Comparison of ENCODE assay signal across 24 mouse cellular contexts in genomic region chr15:99038797-99039196, GRCm38 (mm10). TPM values are rescaled to one million over a fixed set of nuclear protein-coding genes. Genes with fewer than 3 reads are reported as not detected.
"Had no signal": no experiment of that assay in that cellular context is flagged by ENCODE, and none has a peak within 500 bp of the region (broad histone marks: within the 10 kb centered on the region; RNA-seq: fewer than 3 reads in every experiment).

No protein-coding gene starts in this region.

- H3K27me3 ChIP-seq: midbrain, embryonic 12.5 days; neural tube, embryonic 13.5 days; neural tube, embryonic 15.5 days had no signal

- DNase-seq: lung, adult 18-20 months; lung, embryonic 14.5 days; lung, postnatal 10 days; lung, postnatal 4 days; midbrain, embryonic 14.5 days; retina, postnatal 1 day; right cerebral cortex, adult 18-20 months; right cerebral cortex, postnatal 25 days; right cerebral cortex, postnatal 4 days; spleen, adult 18-20 months; thymus, adult 18-20 months; thymus, postnatal 25 days; thymus, postnatal 4 days had no signal

- H3K27ac ChIP-seq: midbrain, embryonic 10.5 days; midbrain, embryonic 12.5 days; neural tube, embryonic 13.5 days; neural tube, embryonic 15.5 days had no signal

- H3K9ac ChIP-seq: lung, embryonic 14.5 days; midbrain, embryonic 12.5 days; neural tube, embryonic 13.5 days; neural tube, embryonic 15.5 days had no signal

- H3K9me3 ChIP-seq: midbrain, embryonic 10.5 days; midbrain, embryonic 12.5 days; neural tube, embryonic 13.5 days; neural tube, embryonic 15.5 days had no signal

- H3K4me1 ChIP-seq: midbrain, embryonic 12.5 days; neural tube, embryonic 13.5 days had no signal

- H3K4me2 ChIP-seq: lung, embryonic 14.5 days; midbrain, embryonic 12.5 days; neural tube, embryonic 13.5 days; neural tube, embryonic 15.5 days had no signal

- H3K4me3 ChIP-seq: midbrain, embryonic 10.5 days; midbrain, embryonic 12.5 days; neural tube, embryonic 13.5 days; neural tube, embryonic 15.5 days had no signal

- H3K36me3 ChIP-seq: neural tube, embryonic 13.5 days; neural tube, embryonic 15.5 days had no signal

RNA-seq across cellular contexts. Expression of gene Prph, which starts 16.2 kb away (rescaled TPM):
- total RNA-seq: megakaryocyte, adult 5-6 weeks; megakaryocyte-erythroid progenitor cell, adult 5-6 weeks had no signal

RNA-seq across cellular contexts. Expression of gene C1ql4, which starts 48.8 kb away (rescaled TPM):
- total RNA-seq: megakaryocyte, adult 5-6 weeks; megakaryocyte-erythroid progenitor cell, adult 5-6 weeks had no signal
- polyA plus RNA-seq: liver, embryonic 16.5 days; lung, embryonic 14.5 days; lung, embryonic 16.5 days; small intestine, adult 2 months; stomach, embryonic 16.5 days; urinary bladder, adult 2 months had no signal

RNA-seq across cellular contexts. Expression of gene Dnajc22, which starts 54.2 kb away (rescaled TPM):
- total RNA-seq: megakaryocyte-erythroid progenitor cell, adult 5-6 weeks had no signal
